Mouse (Mus musculus) gonadal fat pad, adult 2 months (tissue): Measurements from ENCODE around the gene Pikfyve. TPM values are rescaled to one million over a fixed set of nuclear protein-coding genes. Genes with fewer than 3 reads are reported as not detected.
"Not testable (repeated sequence)": the region's sequence is repeated elsewhere in the genome, so short reads cannot be mapped to it uniquely, and the experiment has no call there.

Source experiments
- DNase-seq: peaks from one replicate; pipeline ENCODE4 v3.0.0-alpha.2; 2012; ENCODE audit warnings: low read depth
- polyA plus RNA-seq: library from polyadenylated mRNA; depleted of rRNA; stranded (reverse); fragments of >200 nt; gene quantifications from 2 replicates; pipeline ENCODE4 v1.2.3, GENCODE M21; 2012

Pikfyve gene
- polyA plus RNA-seq, 1 experiment, result 8.8 TPM

- DNase-seq, result no peak
Observed at GRCm38 (mm10) chr1:65185524-65186205, 818 bp upstream of the Pikfyve start.

DNA sequence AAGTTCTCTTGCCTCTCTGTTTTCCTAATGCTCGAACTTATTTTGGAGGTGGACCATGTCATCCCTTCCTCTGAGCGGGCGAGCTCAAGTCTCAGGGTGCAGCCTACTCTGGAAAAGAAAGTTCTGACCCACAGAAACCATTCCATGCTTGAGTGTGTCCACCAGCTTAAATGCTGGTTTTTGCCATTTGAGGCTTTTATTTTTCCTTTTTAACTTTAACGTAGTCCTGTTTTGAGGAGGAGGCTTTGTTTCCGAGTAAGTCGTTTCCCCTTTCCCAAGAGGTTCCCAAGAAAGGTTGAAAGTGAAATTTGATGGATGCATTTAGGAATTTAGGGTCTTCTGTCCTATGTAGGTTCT lies 569 bp downstream of the Pikfyve start:
- no peak for DNase-seq

DNA sequence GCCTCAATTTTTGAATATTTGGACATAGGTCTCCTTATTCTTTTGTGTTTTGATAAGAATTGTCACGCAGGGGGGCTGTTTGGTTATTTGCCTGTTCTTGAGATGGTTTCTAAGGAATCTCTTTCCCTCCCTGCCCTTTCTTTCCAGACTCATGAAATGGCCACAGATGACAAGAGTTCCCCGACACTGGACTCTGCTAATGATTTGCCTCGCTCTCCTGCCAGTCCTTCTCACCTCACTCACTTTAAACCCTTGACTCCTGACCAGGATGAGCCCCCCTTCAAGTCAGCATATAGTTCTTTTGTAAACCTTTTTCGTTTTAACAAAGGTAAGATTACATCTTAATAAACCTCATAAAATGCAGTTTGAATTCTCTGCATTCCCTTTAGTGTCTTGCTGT lies 3.7 kb downstream of the Pikfyve start:
- no peak for DNase-seq

DNA sequence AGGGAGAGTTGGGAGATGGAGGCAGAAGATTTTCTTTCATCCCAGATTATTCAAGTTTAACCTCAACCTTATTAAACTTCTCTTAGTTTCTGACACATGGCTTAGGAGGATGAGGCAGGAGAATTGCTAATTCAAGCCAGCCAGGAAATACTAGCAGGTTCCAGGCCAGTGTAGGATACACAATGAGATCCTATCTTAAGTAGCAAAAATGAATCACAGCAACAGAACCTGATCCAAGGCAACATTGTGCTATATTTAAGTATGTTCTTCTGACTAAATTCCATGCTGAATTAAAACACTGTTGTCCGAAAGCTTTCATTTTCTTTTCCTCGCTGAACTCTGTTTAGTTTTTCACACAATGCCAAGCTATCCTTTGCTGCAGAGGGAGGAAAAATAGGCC lies 6.7 kb downstream of the Pikfyve start:
- no peak for DNase-seq

- no peak for DNase-seq
Observed at GRCm38 (mm10) chr1:65198425-65198824, 11.9 kb downstream of the Pikfyve start.

- no peak for DNase-seq
Observed at GRCm38 (mm10) chr1:65198861-65199260, 12.4 kb downstream of the Pikfyve start.

DNA sequence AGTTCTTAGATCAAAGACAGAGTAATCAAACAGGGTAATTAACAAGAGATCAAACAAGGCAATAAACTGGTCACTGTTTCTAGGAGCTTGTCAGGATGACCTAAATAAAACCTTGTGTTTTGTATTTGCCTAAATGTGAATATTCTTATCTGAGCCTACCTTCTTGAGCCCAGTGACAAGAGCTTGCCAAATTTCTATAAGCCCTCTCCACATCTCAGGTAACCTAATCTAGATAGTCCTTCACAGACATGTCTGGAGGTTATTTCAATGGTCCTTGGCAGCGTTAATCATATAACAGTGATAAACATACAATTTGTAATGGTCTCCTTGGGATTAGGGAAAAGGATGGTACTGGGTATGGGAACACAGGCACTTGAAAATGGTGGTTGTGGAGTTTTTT lies 17.8 kb downstream of the Pikfyve start:
- no peak for DNase-seq

GRCm38 (mm10) chr1:65213214-65213613 lies 26.7 kb downstream of the Pikfyve start:
- DNase-seq, result no peak

- no peak for DNase-seq
Observed at GRCm38 (mm10) chr1:65217567-65217966, 31.1 kb downstream of the Pikfyve start.

- no peak for DNase-seq
Observed at GRCm38 (mm10) chr1:65217972-65218371, 31.5 kb downstream of the Pikfyve start.

GRCm38 (mm10) chr1:65223654-65224053 lies 37.2 kb downstream of the Pikfyve start:
- no peak for DNase-seq

DNA sequence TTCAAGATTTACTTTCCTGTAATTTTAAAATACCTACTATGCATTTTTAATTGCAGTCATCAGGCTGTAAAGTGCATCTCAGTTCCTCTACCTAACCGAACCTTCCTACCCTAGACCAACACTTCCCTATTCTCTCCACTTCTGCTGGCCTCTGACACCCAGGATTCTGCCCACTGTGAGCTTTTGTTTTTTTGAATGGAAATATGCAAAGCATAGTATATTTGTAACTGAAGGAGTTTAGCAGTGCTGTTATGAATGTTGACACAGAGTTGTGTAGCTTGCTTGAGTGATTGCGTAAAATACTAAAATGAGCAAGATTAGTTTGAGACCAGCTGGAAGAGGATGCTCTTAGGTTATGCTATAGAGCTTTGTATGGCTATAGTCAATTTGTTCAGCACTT lies 41.2 kb downstream of the Pikfyve start:
- DNase-seq, result no peak

DNA sequence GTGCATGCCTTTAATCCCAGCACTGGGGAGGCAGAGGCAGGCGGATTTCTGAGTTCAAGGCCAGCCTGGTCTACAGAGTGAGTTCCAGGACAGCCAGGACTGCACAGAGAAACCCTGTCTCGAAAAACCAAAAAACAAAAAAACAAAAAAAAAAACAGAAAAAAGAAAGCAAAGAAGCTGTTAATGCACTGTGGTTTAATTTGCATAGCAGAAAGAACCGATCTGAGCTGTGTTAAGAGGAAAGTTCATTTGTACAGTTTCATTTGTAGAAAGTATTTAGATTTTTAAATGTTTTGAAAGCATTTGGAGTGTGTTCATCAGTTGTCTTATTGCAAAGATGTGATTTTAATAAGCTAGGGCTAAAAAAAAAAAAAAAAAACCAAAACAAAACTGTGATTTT lies 43.3 kb downstream of the Pikfyve start:
- not testable (repeated sequence) for DNase-seq

DNA sequence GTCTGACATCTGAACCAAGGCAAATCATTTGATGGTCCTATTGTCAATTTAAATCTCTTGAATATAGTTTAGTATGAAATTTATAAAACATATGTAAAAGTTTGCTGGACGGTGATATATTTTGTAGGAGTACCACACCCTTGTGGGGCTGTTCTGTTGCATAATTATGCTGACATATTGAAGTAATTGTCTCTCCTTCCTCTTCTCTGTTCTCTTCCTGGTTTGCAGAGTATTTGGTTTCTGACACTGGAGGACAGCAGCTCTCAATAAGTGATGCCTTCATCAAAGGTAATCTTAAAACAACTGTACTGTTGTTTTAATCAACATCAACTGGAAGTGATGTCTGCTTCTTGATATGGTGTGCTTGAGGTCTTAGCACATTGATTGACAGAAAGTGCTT lies 44.1 kb downstream of the Pikfyve start:
- no peak for DNase-seq

DNA sequence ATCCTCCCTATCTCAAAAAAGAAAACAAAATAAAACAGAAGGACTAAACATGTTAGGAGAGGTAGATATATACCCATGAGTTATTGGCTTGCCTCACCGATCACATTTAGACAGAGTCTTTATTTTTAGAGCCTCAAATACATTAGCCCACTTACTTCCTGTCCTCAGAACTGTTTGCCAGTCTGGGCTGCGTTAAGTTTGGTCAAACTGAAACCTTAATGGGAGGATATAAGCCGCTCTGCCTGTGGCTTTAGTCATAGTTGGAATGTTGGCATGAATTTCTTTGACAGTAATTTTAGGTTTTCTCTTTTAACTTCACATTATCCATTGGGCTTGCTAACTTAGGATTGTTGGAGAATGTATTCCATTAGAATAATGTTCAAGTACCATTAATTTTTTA lies 51.2 kb downstream of the Pikfyve start:
- DNase-seq, result no peak

DNA sequence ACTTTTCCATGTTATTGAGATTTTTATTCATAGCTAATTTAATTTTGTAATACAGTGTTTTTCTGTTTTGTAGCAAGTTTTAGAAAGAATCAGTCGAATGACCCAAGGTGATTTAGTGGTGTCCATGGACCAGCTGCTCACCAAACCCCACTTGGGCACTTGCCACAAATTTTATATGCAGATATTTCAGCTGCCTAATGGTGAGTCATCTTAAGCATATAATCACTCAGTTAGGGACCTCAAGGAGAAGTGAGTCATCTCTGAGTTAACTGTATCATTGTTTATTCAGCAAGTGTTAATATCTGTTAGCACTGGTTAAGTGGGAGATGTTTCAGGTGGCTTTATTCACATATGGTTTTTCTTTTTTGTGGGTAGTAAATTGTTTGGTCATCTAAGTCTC lies 59.2 kb downstream of the Pikfyve start:
- no peak for DNase-seq

DNA sequence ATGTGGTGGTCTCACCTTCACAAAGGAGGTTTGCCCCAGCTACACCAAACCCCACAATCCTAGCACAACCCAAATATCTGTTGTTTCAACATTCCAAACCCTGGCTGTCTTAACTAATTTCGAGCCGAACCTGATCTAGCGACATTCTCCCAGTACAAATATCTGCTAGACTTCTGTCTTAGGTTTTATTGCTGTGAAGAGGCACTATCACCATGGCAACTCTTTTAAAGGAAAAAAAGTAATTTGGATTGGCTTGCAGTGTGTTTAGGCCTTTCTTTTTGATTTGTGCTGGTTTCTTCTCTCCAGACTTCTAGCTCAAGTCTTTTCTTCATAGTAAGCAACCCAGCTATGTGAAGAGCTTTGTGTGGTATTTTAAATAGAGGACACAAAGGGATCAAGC lies 94.0 kb downstream of the Pikfyve start:
- no peak for DNase-seq

DNA sequence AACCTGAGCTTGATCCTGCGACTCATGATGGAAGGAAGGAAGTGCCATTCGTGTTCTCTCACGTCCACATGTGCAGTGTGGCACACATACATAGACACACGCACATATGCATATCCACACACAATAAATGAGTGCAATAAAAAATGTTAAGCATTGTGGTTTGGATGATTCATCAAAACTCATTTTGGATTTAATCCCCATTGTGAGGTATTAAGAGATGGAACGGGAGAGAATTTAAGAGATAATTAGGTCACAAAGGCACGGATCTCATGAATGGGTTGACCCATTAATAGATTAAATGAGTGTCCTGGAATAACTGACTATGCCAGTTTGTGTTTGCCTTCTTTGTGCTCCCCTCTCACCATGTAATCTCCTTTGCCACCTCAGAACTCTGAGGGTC lies 95.3 kb downstream of the Pikfyve start, which contains the start of gene Pth2r:
TSS of gene Pth2r (plus strand) at position 301 of the 400 bp plus-strand sequence.
- DNase-seq, result no peak

DNA sequence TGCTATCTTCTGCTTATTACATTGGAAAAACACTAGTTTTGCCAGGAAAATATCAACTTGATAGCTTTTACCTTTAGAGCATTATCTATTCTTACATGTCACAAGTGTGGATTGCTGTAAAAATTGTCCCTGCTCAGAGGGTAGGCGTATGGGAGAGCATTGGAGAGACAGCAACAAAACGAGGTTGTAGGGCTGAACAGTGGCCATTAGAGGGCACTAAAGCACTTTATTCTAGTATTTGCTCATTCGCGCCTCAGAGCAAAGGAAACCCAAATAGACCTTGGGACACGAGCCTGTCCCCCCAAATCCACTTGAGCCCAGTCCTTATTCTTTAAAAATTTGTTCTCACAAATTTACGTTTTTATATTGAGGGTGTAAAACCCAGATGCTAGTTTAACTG lies 96.3 kb downstream of the Pikfyve start:
- no peak for DNase-seq

GRCm38 (mm10) chr1:65308476-65308875 lies 122.0 kb downstream of the Pikfyve start:
- DNase-seq, result no peak

DNA sequence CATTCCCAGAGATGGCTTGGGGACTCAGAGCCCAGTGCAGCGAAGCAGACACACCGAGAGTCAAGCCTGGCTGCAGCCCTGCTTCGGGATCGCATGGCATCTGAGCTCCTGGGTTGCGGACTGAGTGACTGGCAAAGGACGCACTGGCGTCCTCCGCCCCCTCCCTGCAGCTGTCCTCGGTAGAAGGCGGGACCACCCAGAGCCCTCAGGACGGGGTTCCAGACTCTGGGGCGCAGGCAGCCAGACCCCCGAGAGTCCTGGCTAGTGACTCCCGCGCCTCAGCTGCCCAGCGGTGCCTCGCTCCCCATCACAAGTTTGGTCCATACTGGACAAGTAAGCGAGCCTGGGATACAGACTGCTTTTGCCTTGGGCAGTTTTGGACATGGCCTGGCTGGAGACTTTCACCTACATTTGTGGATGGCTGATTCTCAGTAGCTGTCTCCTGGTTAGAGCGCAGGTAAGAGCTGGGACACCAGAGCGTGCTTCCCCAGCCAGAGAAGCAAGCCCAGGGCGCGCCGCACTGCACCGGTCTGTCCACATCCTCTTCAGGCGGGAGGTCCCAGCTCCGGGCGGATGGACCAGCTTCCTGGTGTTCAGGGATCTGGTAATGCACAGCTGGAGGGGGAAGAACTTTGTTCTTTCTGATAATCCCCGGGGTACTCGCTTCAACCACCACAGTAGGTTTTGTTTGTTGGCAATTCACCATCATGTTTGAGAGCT lies 124.9 kb downstream of the Pikfyve start:
- no peak for DNase-seq

- DNase-seq, result peak; percentile 1
Observed at GRCm38 (mm10) chr1:65312118-65312517, 125.6 kb downstream of the Pikfyve start.

GRCm38 (mm10) chr1:65312896-65313295 lies 126.4 kb downstream of the Pikfyve start:
- DNase-seq, result no peak
